Mouse (Mus musculus) heart, embryonic 12.5 days (tissue): ENCODE measurements around the gene Nfe2l2. TPM values are rescaled to one million over a fixed set of nuclear protein-coding genes. Genes with fewer than 3 reads are reported as not detected.

Experiments
- ATAC-seq: fragments of 200-750 bp; cut with Nextera tagmentation; 2 replicates; pipeline ENCODE4 v1.8.0; 2017; ENCODE audit warnings: moderate TSS enrichment, moderate library complexity; ENCODE audit not compliant: insufficient number of reproducible peaks, low FRiP score
- H3K27ac ChIP-seq: fragments of 300-500 bp; sonication (generic); 2 replicates; pipeline ENCODE4 v1.5.1; 2016; ENCODE audit warnings: mild to moderate bottlenecking, moderate library complexity; ENCODE audit not compliant: poor library complexity, severe bottlenecking
- H3K27me3 ChIP-seq: fragments of 300-500 bp; sonication (generic); replicated peaks from 2 replicates; pipeline ENCODE4 v1.6.1; 2016; ENCODE audit warnings: mild to moderate bottlenecking, moderate library complexity
- H3K36me3 ChIP-seq: fragments of 300-500 bp; sonication (generic); 2 replicates; pipeline ENCODE4 v1.6.1; 2016; ENCODE audit warnings: mild to moderate bottlenecking, moderate library complexity
- H3K4me1 ChIP-seq: fragments of 300-500 bp; sonication (generic); replicated peaks from 2 replicates; pipeline ENCODE4 v1.6.1; 2016; ENCODE audit warnings: mild to moderate bottlenecking
- H3K4me2 ChIP-seq: fragments of 300-500 bp; sonication (generic); 2 replicates; pipeline ENCODE4 v1.6.1; 2016; ENCODE audit warnings: mild to moderate bottlenecking, moderate library complexity
- H3K4me3 ChIP-seq: fragments of 300-500 bp; sonication (generic); 2 replicates; pipeline ENCODE4 v1.5.1; 2016; ENCODE audit warnings: mild to moderate bottlenecking
- H3K9ac ChIP-seq: fragments of 300-500 bp; sonication (generic); 2 replicates; pipeline ENCODE4 v1.6.1; 2016; ENCODE audit warnings: mild to moderate bottlenecking, moderate library complexity
- H3K9me3 ChIP-seq: fragments of 300-500 bp; sonication (generic); replicated peaks from 2 replicates; pipeline ENCODE4 v1.6.1; 2016; ENCODE audit warnings: mild to moderate bottlenecking, moderate library complexity
- WGBS: fragments of 180-500 bp; shearing (Covaris S2); methylation state at CpG from one replicate; pipeline ENCODE4 v1.1.7; 2016; 5-methylcytosine and 5-hydroxymethylcytosine counted together
- polyA plus RNA-seq: library from polyadenylated mRNA; unstranded; fragments of >200 nt; fragmentation: Nextera tagmentation; extraction: Ambion mirVana; gene quantifications from 2 replicates; pipeline ENCODE4 v1.2.1, GENCODE M21; 2016

Nfe2l2 gene
- polyA plus RNA-seq, 1 experiment from 2014 or later: 47.9 TPM

- WGBS: 20% methylated on average over 1 of the region's 1 CpGs
- Histone ChIP-seq H3K9me3 (peaks cover 4% of the 10 kb centered on the region; the same call in 1 of the 2 replicates), H3K9ac (no peak overlapping the region), H3K4me1 (peaks cover 21% of the 10 kb centered on the region), H3K36me3 (no peaks in the 10 kb centered on the region), H3K27me3 (no peaks in the 10 kb centered on the region), H3K4me2 (no peak overlapping the region), H3K27ac (no peak overlapping the region), H3K4me3 (no peak overlapping the region)
- ATAC-seq: no peak
These were observed 3.0 kb upstream of the Nfe2l2 start for GRCm38 (mm10) chr2:75707420-75707819.

- H3K4me3 ChIP-seq: no peak overlapping the region
- H3K27me3 ChIP-seq: no peaks in the 10 kb centered on the region
- H3K4me2 ChIP-seq: no peak overlapping the region
- no peak overlapping the region for H3K9ac ChIP-seq
- 0 out of 2 replicates have a peak overlapping the region, but pooled peaks have one; percentile 27 for H3K27ac ChIP-seq
- WGBS: 65% methylated on average over 5 of the region's 5 CpGs
- peaks cover 4% of the 10 kb centered on the region; the same call in 1 of the 2 replicates for H3K9me3 ChIP-seq
- no peak for ATAC-seq
- H3K36me3 ChIP-seq: no peaks in the 10 kb centered on the region
- H3K4me1 ChIP-seq: peaks cover 30% of the 10 kb centered on the region
These were observed 2.0 kb upstream of the Nfe2l2 start for GRCm38 (mm10) chr2:75706435-75706834.

GRCm38 (mm10) chr2:75705162-75705752, 816 bp upstream of the Nfe2l2 start:
- Histone ChIP-seq H3K4me1 (peaks cover 40% of the 10 kb centered on the region), H3K36me3 (no peaks in the 10 kb centered on the region)
- WGBS: 12% methylated on average over 19 of the region's 19 CpGs

GRCm38 (mm10) chr2:75703375-75704181, 863 bp downstream of the Nfe2l2 start:
- H3K27ac ChIP-seq: peak overlapping the region; percentile 99
- peak; percentile 75 for ATAC-seq
- H3K36me3 ChIP-seq: no peaks in the 10 kb centered on the region
- H3K27me3 ChIP-seq: no peaks in the 10 kb centered on the region
- H3K4me2 ChIP-seq: peak overlapping the region; percentile 79
- H3K9ac ChIP-seq: peak overlapping the region; percentile 96
- H3K4me1 ChIP-seq: peaks cover 54% of the 10 kb centered on the region
- peak overlapping the region; percentile 83 for H3K4me3 ChIP-seq
- H3K9me3 ChIP-seq: no peaks in the 10 kb centered on the region
- WGBS: under 1% methylated on average over 61 of the region's 62 CpGs

More at GRCm38 (mm10) chr2:75705162-75705752, 816 bp upstream of the Nfe2l2 start:
- Histone ChIP-seq H3K9me3 (peaks cover 4% of the 10 kb centered on the region; the same call in 1 of the 2 replicates), H3K4me3 (peak overlapping the region; percentile 83), H3K27me3 (no peaks in the 10 kb centered on the region), H3K27ac (peak overlapping the region; percentile 99), H3K4me2 (peak overlapping the region; percentile 79), H3K9ac (peak overlapping the region; percentile 96)
- peak; percentile 12 for ATAC-seq

GRCm38 (mm10) chr2:75702588-75702976, 1.9 kb downstream of the Nfe2l2 start:
- Histone ChIP-seq H3K4me2 (peak overlapping the region; percentile 79), H3K4me1 (peaks cover 63% of the 10 kb centered on the region), H3K9ac (peak overlapping the region; percentile 96), H3K36me3 (no peaks in the 10 kb centered on the region), H3K4me3 (peak overlapping the region; percentile 83), H3K27ac (peak overlapping the region; percentile 99), H3K9me3 (no peaks in the 10 kb centered on the region), H3K27me3 (no peaks in the 10 kb centered on the region)
- WGBS: 34% methylated on average over 5 of the region's 5 CpGs
- no peak for ATAC-seq

- Histone ChIP-seq H3K27ac (no peak overlapping the region), H3K36me3 (no peaks in the 10 kb centered on the region), H3K4me2 (peak overlapping the region; percentile 79), H3K9ac (no peak overlapping the region), H3K27me3 (no peaks in the 10 kb centered on the region), H3K4me3 (peak overlapping the region; percentile 83), H3K9me3 (no peaks in the 10 kb centered on the region), H3K4me1 (peaks cover 63% of the 10 kb centered on the region)
- ATAC-seq: no peak
- 44% methylated on average over 9 of the region's 9 CpGs for WGBS
These were observed 2.4 kb downstream of the Nfe2l2 start for GRCm38 (mm10) chr2:75701822-75702587.

GRCm38 (mm10) chr2:75701207-75701606, 3.2 kb downstream of the Nfe2l2 start:
- peaks cover 63% of the 10 kb centered on the region for H3K4me1 ChIP-seq
- H3K36me3 ChIP-seq: no peaks in the 10 kb centered on the region
- peak overlapping the region; percentile 33; the same call in 1 of the 2 replicates for H3K4me2 ChIP-seq
- no peak for ATAC-seq
- H3K9ac ChIP-seq: peak overlapping the region; percentile 50; the same call in 1 of the 2 replicates
- 0 out of 2 replicates have a peak overlapping the region, but pooled peaks have one; percentile 7 for H3K4me3 ChIP-seq
- no peak overlapping the region for H3K27ac ChIP-seq
- H3K27me3 ChIP-seq: no peaks in the 10 kb centered on the region
- H3K9me3 ChIP-seq: no peaks in the 10 kb centered on the region
- WGBS: 58% methylated on average over 3 of the region's 3 CpGs

GRCm38 (mm10) chr2:75700543-75700942, 3.9 kb downstream of the Nfe2l2 start:
- H3K4me3 ChIP-seq: no peak overlapping the region
- WGBS: 94% methylated on average over 3 of the region's 3 CpGs
- no peaks in the 10 kb centered on the region for H3K27me3 ChIP-seq
- H3K9me3 ChIP-seq: no peaks in the 10 kb centered on the region
- no peak overlapping the region for H3K9ac ChIP-seq
- ATAC-seq: no peak
- no peak overlapping the region for H3K4me2 ChIP-seq
- H3K27ac ChIP-seq: no peak overlapping the region
- peaks cover 68% of the 10 kb centered on the region for H3K4me1 ChIP-seq
- H3K36me3 ChIP-seq: no peaks in the 10 kb centered on the region

- H3K36me3 ChIP-seq: no peaks in the 10 kb centered on the region
- H3K4me1 ChIP-seq: peaks cover 64% of the 10 kb centered on the region
- H3K9me3 ChIP-seq: no peaks in the 10 kb centered on the region
- no peak overlapping the region for H3K4me2 ChIP-seq
- no peak overlapping the region for H3K27ac ChIP-seq
- no peak overlapping the region for H3K4me3 ChIP-seq
- no peak overlapping the region for H3K9ac ChIP-seq
- 81% methylated on average over 3 of the region's 3 CpGs for WGBS
- ATAC-seq: no peak
- H3K27me3 ChIP-seq: no peaks in the 10 kb centered on the region
These were observed 5.6 kb downstream of the Nfe2l2 start for GRCm38 (mm10) chr2:75698874-75699273.

- 30% methylated on average over 4 of the region's 4 CpGs for WGBS
- H3K36me3 ChIP-seq: no peaks in the 10 kb centered on the region
- no peak overlapping the region for H3K27ac ChIP-seq
These were observed 6.4 kb downstream of the Nfe2l2 start for GRCm38 (mm10) chr2:75698007-75698406.

GRCm38 (mm10) chr2:75697222-75697621, 7.2 kb downstream of the Nfe2l2 start:
- H3K27ac ChIP-seq: peak overlapping the region; percentile 34; the same call in 1 of the 2 replicates

More at GRCm38 (mm10) chr2:75698007-75698406, 6.4 kb downstream of the Nfe2l2 start:
- peaks cover 73% of the 10 kb centered on the region for H3K4me1 ChIP-seq
- H3K27me3 ChIP-seq: no peaks in the 10 kb centered on the region
- no peaks in the 10 kb centered on the region for H3K9me3 ChIP-seq
- ATAC-seq: no peak
- H3K9ac ChIP-seq: no peak overlapping the region
- no peak overlapping the region for H3K4me2 ChIP-seq
- no peak overlapping the region for H3K4me3 ChIP-seq

More at GRCm38 (mm10) chr2:75697222-75697621, 7.2 kb downstream of the Nfe2l2 start:
- no peaks in the 10 kb centered on the region for H3K27me3 ChIP-seq
- no peaks in the 10 kb centered on the region for H3K9me3 ChIP-seq
- H3K4me2 ChIP-seq: no peak overlapping the region
- ATAC-seq: no peak
- H3K9ac ChIP-seq: peak overlapping the region; percentile 7; the same call in 1 of the 2 replicates
- WGBS: 63% methylated on average over 3 of the region's 3 CpGs
- peaks cover 80% of the 10 kb centered on the region for H3K4me1 ChIP-seq
- H3K36me3 ChIP-seq: no peaks in the 10 kb centered on the region
- H3K4me3 ChIP-seq: no peak overlapping the region
